Mouse (Mus musculus): ENCODE results near the gene Rdh16f2. TPM values are rescaled to one million over a fixed set of nuclear protein-coding genes. Genes with fewer than 3 reads are reported as not detected.
"Not testable (repeated sequence)": the region's sequence is repeated elsewhere in the genome, so short reads cannot be mapped to it uniquely, and the experiment has no call there.

Rdh16f2 gene
- polyA plus RNA-seq, 1 experiment from 2014 or later, result not detected

GRCm38 (mm10) chr10:127856376-127856775, 9.9 kb upstream of the Rdh16f2 start:
- no peak for ATAC-seq (ENCODE audit: low FRiP score, low read depth)
- H3K27ac ChIP-seq, result no peak overlapping the region
- no peak overlapping the region for H3K4me3 ChIP-seq
- no peaks in the 10 kb centered on the region for H3K9me3 ChIP-seq
- H3K4me1 ChIP-seq, result no peaks in the 10 kb centered on the region
- no peak overlapping the region for H3K4me2 ChIP-seq (replicated peaks)
- no peaks in the 10 kb centered on the region for H3K27me3 ChIP-seq (replicated peaks)
- no peak overlapping the region for H3K9ac ChIP-seq
- no peaks in the 10 kb centered on the region for H3K36me3 ChIP-seq

GRCm38 (mm10) chr10:127864931-127865330, 1.3 kb upstream of the Rdh16f2 start:
- Histone ChIP-seq H3K9me3 (no peaks in the 10 kb centered on the region), H3K4me2 (replicated peaks) (no peak overlapping the region), H3K27ac (no peak overlapping the region), H3K4me1 (no peaks in the 10 kb centered on the region), H3K9ac (no peak overlapping the region), H3K36me3 (no peaks in the 10 kb centered on the region), H3K4me3 (no peak overlapping the region), H3K27me3 (replicated peaks) (no peaks in the 10 kb centered on the region)
- ATAC-seq (ENCODE audit: low FRiP score, low read depth), result no peak

- WGBS, result 77% methylated on average over 4 of the region's 4 CpGs
Measured at GRCm38 (mm10) chr10:127872484-127872883, 6.2 kb downstream of the Rdh16f2 start.

GRCm38 (mm10) chr10:127877681-127878080, 11.4 kb downstream of the Rdh16f2 start:
- Histone ChIP-seq H3K9me3 (no peaks in the 10 kb centered on the region), H3K4me1 (no peaks in the 10 kb centered on the region), H3K4me2 (replicated peaks) (no peak overlapping the region), H3K9ac (no peak overlapping the region), H3K27ac (no peak overlapping the region), H3K4me3 (no peak overlapping the region), H3K36me3 (no peaks in the 10 kb centered on the region), H3K27me3 (replicated peaks) (no peaks in the 10 kb centered on the region)
- WGBS, result 58% methylated on average over 2 of the region's 2 CpGs
- ATAC-seq (ENCODE audit: low FRiP score, low read depth), result no peak

More at GRCm38 (mm10) chr10:127872484-127872883, 6.2 kb downstream of the Rdh16f2 start:
- Histone ChIP-seq H3K36me3 (no peaks in the 10 kb centered on the region), H3K4me3 (no peak overlapping the region), H3K9me3 (peaks cover 5% of the 10 kb centered on the region; the same call in 1 of the 2 replicates), H3K4me1 (no peaks in the 10 kb centered on the region), H3K4me2 (replicated peaks) (no peak overlapping the region), H3K27ac (no peak overlapping the region), H3K9ac (no peak overlapping the region), H3K27me3 (replicated peaks) (no peaks in the 10 kb centered on the region)
- ATAC-seq (ENCODE audit: low FRiP score, low read depth), result no peak

GRCm38 (mm10) chr10:127878262-127879057, 12.2 kb downstream of the Rdh16f2 start:
- ATAC-seq (ENCODE audit: low FRiP score, low read depth), result no peak
- no peaks in the 10 kb centered on the region for H3K27me3 ChIP-seq (replicated peaks)
- 76% methylated on average over 3 of the region's 3 CpGs for WGBS

GRCm38 (mm10) chr10:127879155-127879688, 12.9 kb downstream of the Rdh16f2 start:
- H3K9ac ChIP-seq, result no peak overlapping the region
- no peak overlapping the region for H3K4me2 ChIP-seq (replicated peaks)
- H3K27ac ChIP-seq, result no peak overlapping the region
- no peaks in the 10 kb centered on the region for H3K4me1 ChIP-seq
- no peaks in the 10 kb centered on the region for H3K9me3 ChIP-seq
- H3K4me3 ChIP-seq, result no peak overlapping the region
- no peaks in the 10 kb centered on the region for H3K36me3 ChIP-seq
- 89% methylated on average over 3 of the region's 3 CpGs for WGBS
- ATAC-seq (ENCODE audit: low FRiP score, low read depth), result no peak
- H3K27me3 ChIP-seq (replicated peaks), result no peaks in the 10 kb centered on the region

More at GRCm38 (mm10) chr10:127878262-127879057, 12.2 kb downstream of the Rdh16f2 start:
- H3K9ac ChIP-seq, result no peak overlapping the region
- no peaks in the 10 kb centered on the region for H3K36me3 ChIP-seq
- H3K4me3 ChIP-seq, result no peak overlapping the region
- H3K4me1 ChIP-seq, result no peaks in the 10 kb centered on the region
- H3K9me3 ChIP-seq, result no peaks in the 10 kb centered on the region
- H3K27ac ChIP-seq, result no peak overlapping the region
- H3K4me2 ChIP-seq (replicated peaks), result no peak overlapping the region

- Histone ChIP-seq H3K36me3 (no peaks in the 10 kb centered on the region), H3K9me3 (no peaks in the 10 kb centered on the region), H3K9ac (no peak overlapping the region), H3K27me3 (replicated peaks) (no peaks in the 10 kb centered on the region), H3K27ac (no peak overlapping the region), H3K4me3 (no peak overlapping the region), H3K4me2 (replicated peaks) (no peak overlapping the region), H3K4me1 (no peaks in the 10 kb centered on the region)
- no peak for ATAC-seq (ENCODE audit: low FRiP score, low read depth)
- 86% methylated on average over 4 of the region's 4 CpGs for WGBS
Measured at GRCm38 (mm10) chr10:127881041-127881440, 14.8 kb downstream of the Rdh16f2 start.

- Histone ChIP-seq H3K4me1 (no peaks in the 10 kb centered on the region), H3K4me3 (no peak overlapping the region), H3K9me3 (no peaks in the 10 kb centered on the region), H3K9ac (no peak overlapping the region), H3K36me3 (no peaks in the 10 kb centered on the region), H3K27me3 (replicated peaks) (no peaks in the 10 kb centered on the region), H3K4me2 (replicated peaks) (no peak overlapping the region), H3K27ac (no peak overlapping the region)
- 66% methylated on average over 1 of the region's 1 CpGs for WGBS
- ATAC-seq (ENCODE audit: low FRiP score, low read depth), result no peak
Measured at GRCm38 (mm10) chr10:127886551-127886950, 20.3 kb downstream of the Rdh16f2 start.

- Histone ChIP-seq H3K9me3 (no peaks in the 10 kb centered on the region), H3K9ac (no peak overlapping the region), H3K36me3 (no peaks in the 10 kb centered on the region), H3K27ac (no peak overlapping the region), H3K4me3 (no peak overlapping the region), H3K4me2 (replicated peaks) (no peak overlapping the region), H3K4me1 (no peaks in the 10 kb centered on the region), H3K27me3 (replicated peaks) (no peaks in the 10 kb centered on the region)
- 81% methylated on average over 4 of the region's 4 CpGs for WGBS
- no peak for ATAC-seq (ENCODE audit: low FRiP score, low read depth)
Measured at GRCm38 (mm10) chr10:127886971-127887370, 20.7 kb downstream of the Rdh16f2 start.

GRCm38 (mm10) chr10:127888605-127889004, 22.3 kb downstream of the Rdh16f2 start, which contains the start of gene Rdh7:
TSS of gene Rdh7 (minus strand) at chr10:127888817.
- Histone ChIP-seq H3K9me3 (no peaks in the 10 kb centered on the region), H3K36me3 (no peaks in the 10 kb centered on the region), H3K4me2 (replicated peaks) (no peak within 1 kb of the TSS), H3K4me1 (no peaks in the 10 kb centered on the region), H3K27me3 (replicated peaks) (no peaks in the 10 kb centered on the region), H3K4me3 (no peak within 1 kb of the TSS), H3K27ac (no peak within 1 kb of the TSS), H3K9ac (no peak within 1 kb of the TSS)
- no peak for ATAC-seq (ENCODE audit: low FRiP score, low read depth)

GRCm38 (mm10) chr10:127891481-127891880, 25.2 kb downstream of the Rdh16f2 start:
- WGBS, result 74% methylated on average over 1 of the region's 1 CpGs
- no peak for ATAC-seq (ENCODE audit: low FRiP score, low read depth)

GRCm38 (mm10) chr10:127893163-127894022, 27.1 kb downstream of the Rdh16f2 start:
- not testable (repeated sequence) for ATAC-seq (ENCODE audit: low FRiP score, low read depth); H3K36me3 ChIP-seq; H3K9ac ChIP-seq; H3K9me3 ChIP-seq; H3K27ac ChIP-seq; H3K4me1 ChIP-seq; H3K27me3 ChIP-seq (replicated peaks); H3K4me3 ChIP-seq; H3K4me2 ChIP-seq (replicated peaks)
- 62% methylated on average over 5 of the region's 5 CpGs for WGBS

More at GRCm38 (mm10) chr10:127891481-127891880, 25.2 kb downstream of the Rdh16f2 start:
- no peak overlapping the region for H3K9ac ChIP-seq
- no peak overlapping the region for H3K27ac ChIP-seq
- H3K4me3 ChIP-seq, result no peak overlapping the region
- H3K9me3 ChIP-seq, result no peaks in the 10 kb centered on the region
- no peaks in the 10 kb centered on the region for H3K4me1 ChIP-seq
- H3K27me3 ChIP-seq (replicated peaks), result no peaks in the 10 kb centered on the region
- H3K36me3 ChIP-seq, result no peaks in the 10 kb centered on the region
- no peak overlapping the region for H3K4me2 ChIP-seq (replicated peaks)

Measured in neural tube, embryonic 12.5 days (tissue).